Mouse (Mus musculus): ENCODE results near the gene Scn7a. TPM values are rescaled to one million over a fixed set of nuclear protein-coding genes. Genes with fewer than 3 reads are reported as not detected.
A peak's percentile ranks its signal among the peaks of the same experiment; 100 is the strongest.

Scn7a gene
- polyA plus RNA-seq, 1 experiment from 2014 or later = 0.19 TPM

GRCm38 (mm10) chr2:66644384-66644783 lies 140.3 kb downstream of the Scn7a start:
- no peak overlapping the region for H3K9ac ChIP-seq (ENCODE audit: low read length)
- peak; percentile 61; the same call in 1 of the 2 replicates for ATAC-seq (ENCODE audit: low FRiP score)
- H3K9me3 ChIP-seq (ENCODE audit: control insufficient read depth, low read length) = no peaks in the 10 kb centered on the region
- H3K4me2 ChIP-seq = no peak overlapping the region
- no peaks in the 10 kb centered on the region for H3K36me3 ChIP-seq (ENCODE audit: control insufficient read depth, insufficient read depth, low read length)
- no peaks in the 10 kb centered on the region for H3K27me3 ChIP-seq (ENCODE audit: control insufficient read depth, insufficient read depth, low read length)
- WGBS = 31% methylated on average over 5 of the region's 5 CpGs
- DNase-seq (ENCODE audit: low spot score, missing footprints) = peak; percentile 92
- H3K4me3 ChIP-seq (ENCODE audit: low read depth, low read length) = no peak overlapping the region
- H3K4me1 ChIP-seq (ENCODE audit: control insufficient read depth, insufficient read depth, low read length) = no peaks in the 10 kb centered on the region
- no peak overlapping the region for H3K27ac ChIP-seq (ENCODE audit: low read depth, low read length)

- DNase-seq (ENCODE audit: low spot score, missing footprints) (peak; percentile 92), ATAC-seq (ENCODE audit: low FRiP score) (peak; percentile 92)
- Histone ChIP-seq H3K27me3 (ENCODE audit: control insufficient read depth, insufficient read depth, low read length) (no peaks in the 10 kb centered on the region), H3K27ac (ENCODE audit: low read depth, low read length) (no peak within 1 kb of the TSS), H3K4me3 (ENCODE audit: low read depth, low read length) (peak within 1 kb of the TSS; percentile 40), H3K36me3 (ENCODE audit: control insufficient read depth, insufficient read depth, low read length) (no peaks in the 10 kb centered on the region), H3K9me3 (ENCODE audit: control insufficient read depth, low read length) (no peaks in the 10 kb centered on the region), H3K9ac (ENCODE audit: low read length) (peak within 1 kb of the TSS; percentile 60), H3K4me1 (ENCODE audit: control insufficient read depth, insufficient read depth, low read length) (peaks cover 2% of the 10 kb centered on the region; the same call in 1 of the 2 replicates), H3K4me2 (peak within 1 kb of the TSS; percentile 62)
- WGBS = 2% methylated on average over 29 of the region's 29 CpGs
Measured at GRCm38 (mm10) chr2:66634580-66635359, 149.9 kb downstream of the Scn7a start, which contains the start of gene Scn9a. TSS of gene Scn9a (minus strand) at chr2:66634962.

DNA sequence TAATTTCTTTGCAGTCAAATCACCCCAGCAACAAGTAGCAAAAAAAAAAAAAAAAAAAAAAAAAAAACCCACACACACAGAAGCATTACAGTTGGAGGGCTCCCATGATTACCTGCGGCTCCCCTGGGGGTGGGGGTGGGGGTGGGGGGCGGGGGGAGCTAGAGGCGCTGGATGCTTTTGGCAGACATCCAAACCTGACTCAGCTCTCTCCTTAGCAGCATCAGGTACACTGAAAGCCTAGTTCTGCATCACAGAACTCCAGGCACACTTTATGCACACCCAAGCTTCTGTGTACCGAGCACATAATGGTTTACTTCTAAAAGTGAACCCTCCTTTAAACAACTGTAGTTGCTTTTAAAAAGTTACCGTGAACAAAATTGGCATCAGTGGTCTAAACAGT lies 152.0 kb downstream of the Scn7a start:
- H3K4me1 ChIP-seq (ENCODE audit: control insufficient read depth, insufficient read depth, low read length) = peaks cover 2% of the 10 kb centered on the region; the same call in 1 of the 2 replicates
- no peak for ATAC-seq (ENCODE audit: low FRiP score)
- H3K4me2 ChIP-seq = no peak overlapping the region
- no peaks in the 10 kb centered on the region for H3K36me3 ChIP-seq (ENCODE audit: control insufficient read depth, insufficient read depth, low read length)
- DNase-seq (ENCODE audit: low spot score, missing footprints) = no peak
- H3K9ac ChIP-seq (ENCODE audit: low read length) = no peak overlapping the region
- 40% methylated on average over 5 of the region's 5 CpGs for WGBS
- H3K9me3 ChIP-seq (ENCODE audit: control insufficient read depth, low read length) = no peaks in the 10 kb centered on the region
- no peak overlapping the region for H3K27ac ChIP-seq (ENCODE audit: low read depth, low read length)
- no peaks in the 10 kb centered on the region for H3K27me3 ChIP-seq (ENCODE audit: control insufficient read depth, insufficient read depth, low read length)
- H3K4me3 ChIP-seq (ENCODE audit: low read depth, low read length) = no peak overlapping the region

Other genes starting within 250 kb of the Scn7a start
- 2.0 and 2.2 TPM in 2 replicates for gene Scn9a, start 150.0 kb downstream of the Scn7a start, polyA plus RNA-seq (2014; fragmentation: Nextera tagmentation; extraction: Ambion mirVana)